Mouse (Mus musculus) forebrain, embryonic 14.5 days (tissue): ENCODE measurements around the gene Gns. TPM values are rescaled to one million over a fixed set of nuclear protein-coding genes. Genes with fewer than 3 reads are reported as not detected.
A peak's percentile ranks its signal among the peaks of the same experiment; 100 is the strongest.

ENCODE experiments used
- ATAC-seq: fragments of 200-750 bp; cut with Nextera tagmentation; 2 replicates; pipeline ENCODE4 v1.8.0; 2017; ENCODE audit warnings: mild to moderate bottlenecking, moderate library complexity
- DNase-seq: peaks from one replicate; pipeline ENCODE4 v3.0.0-alpha.2; 2015; ENCODE audit warnings: low spot score
- H3K27ac ChIP-seq: fragments of 300-500 bp; sonication (generic); 2 replicates; pipeline ENCODE4 v1.5.1; 2014; ENCODE audit warnings: low read depth, mild to moderate bottlenecking, control low read depth, low read length, moderate library complexity
- H3K27me3 ChIP-seq: fragments of 300-500 bp; sonication (generic); replicated peaks from 2 replicates; pipeline ENCODE4 v1.6.1; 2014; ENCODE audit warnings: low read length, control low read depth, mixed read lengths; ENCODE audit not compliant: control insufficient read depth, insufficient read depth
- H3K36me3 ChIP-seq: fragments of 300-500 bp; sonication (generic); 2 replicates; pipeline ENCODE4 v1.6.1; 2014; ENCODE audit warnings: low read length, control low read depth; ENCODE audit not compliant: control insufficient read depth, insufficient read depth
- H3K4me1 ChIP-seq: fragments of 300-500 bp; sonication (generic); 2 replicates; pipeline ENCODE4 v1.6.1; 2014; ENCODE audit warnings: antibody characterized with exemption, low read length, control low read depth; ENCODE audit not compliant: control insufficient read depth, insufficient read depth
- H3K4me2 ChIP-seq: fragments of 300-500 bp; sonication (generic); 2 replicates; pipeline ENCODE4 v1.6.1; 2014; ENCODE audit warnings: mild to moderate bottlenecking, control low read depth, low read length
- H3K4me3 ChIP-seq: fragments of 300-500 bp; sonication (generic); 2 replicates; pipeline ENCODE4 v1.5.1; 2014; ENCODE audit warnings: low read depth, low read length, control low read depth
- H3K9ac ChIP-seq: fragments of 300-500 bp; sonication (generic); 2 replicates; pipeline ENCODE4 v1.6.1; 2014; ENCODE audit warnings: mild to moderate bottlenecking, low read length, control low read depth, moderate library complexity
- H3K9me3 ChIP-seq: fragments of 300-500 bp; sonication (generic); replicated peaks from 2 replicates; pipeline ENCODE4 v1.6.1; 2016; ENCODE audit warnings: low read length, control low read depth, mixed read lengths; ENCODE audit not compliant: control insufficient read depth
- WGBS: fragments of 180-500 bp; shearing (Covaris S2); extraction: QIAGEN DNeasy Blood & Tissue Kit; methylation state at CpG from one replicate; pipeline ENCODE4 v1.1.7; 2014; 5-methylcytosine and 5-hydroxymethylcytosine counted together
- polyA plus RNA-seq: library from polyadenylated mRNA; unstranded; fragments of >200 nt; fragmentation: Nextera tagmentation; extraction: Ambion mirVana; gene quantifications from 2 replicates; pipeline ENCODE4 v1.2.1, GENCODE M21; 2014

The Gns gene
- 27.3 and 33.7 TPM in 2 replicates for polyA plus RNA-seq

DNA sequence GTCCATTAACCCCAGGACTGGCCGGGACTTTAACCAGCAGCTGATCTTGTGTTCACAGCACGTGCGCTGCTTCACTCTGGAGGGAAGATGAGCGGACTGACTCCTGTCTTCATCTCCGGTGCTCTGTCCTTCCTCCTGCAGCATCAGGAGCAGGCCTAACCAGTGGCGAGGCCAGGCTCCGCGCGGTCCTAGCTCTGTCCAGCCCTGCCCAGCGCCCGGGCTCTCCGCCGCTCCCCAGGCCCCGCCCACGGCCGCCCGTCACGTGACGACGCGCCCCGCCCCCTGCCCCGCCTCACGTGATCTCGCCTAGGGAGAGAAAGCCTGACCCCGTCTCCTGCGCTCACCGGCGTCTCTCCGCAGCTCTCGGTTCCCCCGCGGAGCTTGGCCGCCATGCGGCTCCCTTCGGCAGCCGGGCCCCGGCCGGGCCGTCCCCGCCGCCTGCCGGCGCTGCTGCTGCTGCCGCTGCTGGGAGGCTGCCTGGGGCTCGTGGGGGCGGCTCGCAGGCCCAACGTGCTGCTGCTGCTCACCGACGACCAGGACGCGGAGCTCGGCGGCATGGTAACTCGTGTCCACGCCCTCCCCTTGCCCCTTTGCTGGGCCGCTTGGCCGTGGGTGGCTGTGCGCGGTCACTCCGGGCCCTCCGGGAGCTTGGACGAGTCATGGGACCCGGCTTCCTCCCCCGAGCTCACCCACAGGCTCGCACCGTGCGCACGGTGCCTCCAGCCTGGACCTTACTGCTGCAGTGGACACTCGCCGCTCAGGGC, at the start of gene Gns:
Gene Gns (plus strand): TSS at position 290 of the 764 bp plus-strand sequence.
- peak; percentile 99 for ATAC-seq
- no peaks in the 10 kb centered on the region for H3K9me3 ChIP-seq
- H3K27me3 ChIP-seq: no peaks in the 10 kb centered on the region
- peak within 1 kb of the TSS; percentile 87 for H3K4me2 ChIP-seq
- under 1% methylated on average over 68 of the region's 72 CpGs for WGBS
- H3K36me3 ChIP-seq: no peaks in the 10 kb centered on the region; the same call in 1 of the 2 replicates
- H3K4me3 ChIP-seq: peak within 1 kb of the TSS; percentile 96
- peak within 1 kb of the TSS; percentile 85 for H3K9ac ChIP-seq
- peak within 1 kb of the TSS; percentile 35; the same call in 1 of the 2 replicates for H3K27ac ChIP-seq
- peaks cover 6% of the 10 kb centered on the region; the same call in 1 of the 2 replicates for H3K4me1 ChIP-seq
- peak; percentile 89 for DNase-seq

DNA sequence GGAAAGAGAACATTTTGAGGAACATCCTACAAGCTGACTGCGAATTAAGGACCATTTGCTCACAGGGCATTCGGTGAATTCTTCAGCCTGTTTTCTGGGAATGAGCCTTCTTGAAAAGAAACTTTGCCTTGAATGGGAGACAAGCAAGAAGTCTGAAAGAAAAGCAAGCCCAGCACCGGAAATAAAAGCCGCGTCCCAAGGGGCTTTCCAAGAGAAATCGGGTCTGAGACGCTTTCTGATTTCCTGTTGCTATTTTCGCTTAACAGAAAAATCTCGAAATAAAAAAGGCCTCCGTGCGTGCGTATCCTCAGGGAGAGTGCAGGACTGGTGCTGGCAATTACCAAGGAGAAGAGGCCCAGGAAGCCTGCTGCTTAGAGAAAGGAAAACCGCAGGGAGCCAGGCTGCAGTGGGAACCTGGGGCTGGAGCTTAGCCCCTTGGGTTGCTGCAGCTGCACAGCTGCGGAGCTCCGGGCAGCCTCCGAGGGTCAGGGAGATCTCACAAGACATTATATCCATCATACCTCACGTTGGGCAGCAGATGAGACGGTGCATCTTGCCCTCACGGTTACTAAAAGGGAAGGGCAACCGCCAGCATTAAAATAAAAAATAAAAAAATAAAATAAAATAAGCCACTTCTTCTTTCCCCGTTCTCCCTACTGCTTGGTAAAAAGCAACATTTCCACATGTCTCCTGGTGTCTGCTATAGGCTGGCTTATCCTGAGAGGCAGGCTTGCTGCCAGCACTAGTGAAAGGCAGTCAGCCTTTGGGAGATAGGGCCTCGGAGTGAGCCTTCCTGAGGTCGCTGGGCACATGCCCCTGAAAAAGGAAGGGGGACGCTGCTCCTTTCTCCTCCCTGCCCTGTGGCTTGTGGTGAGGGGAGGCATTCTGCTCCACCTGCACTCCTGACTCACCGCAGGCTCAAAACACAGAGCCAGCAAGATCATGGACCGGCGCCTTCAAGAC, 49.3 kb upstream of the Gns start:
- no peak overlapping the region; the same call in 1 of the 2 replicates for H3K9ac ChIP-seq
- H3K4me1 ChIP-seq: peaks cover 6% of the 10 kb centered on the region; the same call in 1 of the 2 replicates
- H3K36me3 ChIP-seq: no peaks in the 10 kb centered on the region
- no peak overlapping the region for H3K4me3 ChIP-seq
- no peaks in the 10 kb centered on the region for H3K27me3 ChIP-seq
- DNase-seq: peak; percentile 17
- H3K9me3 ChIP-seq: no peaks in the 10 kb centered on the region
- H3K4me2 ChIP-seq: peak overlapping the region; percentile 28; the same call in 1 of the 2 replicates
- H3K27ac ChIP-seq: no peak overlapping the region
- ATAC-seq: no peak
- WGBS: 21% methylated on average over 27 of the region's 27 CpGs

DNA sequence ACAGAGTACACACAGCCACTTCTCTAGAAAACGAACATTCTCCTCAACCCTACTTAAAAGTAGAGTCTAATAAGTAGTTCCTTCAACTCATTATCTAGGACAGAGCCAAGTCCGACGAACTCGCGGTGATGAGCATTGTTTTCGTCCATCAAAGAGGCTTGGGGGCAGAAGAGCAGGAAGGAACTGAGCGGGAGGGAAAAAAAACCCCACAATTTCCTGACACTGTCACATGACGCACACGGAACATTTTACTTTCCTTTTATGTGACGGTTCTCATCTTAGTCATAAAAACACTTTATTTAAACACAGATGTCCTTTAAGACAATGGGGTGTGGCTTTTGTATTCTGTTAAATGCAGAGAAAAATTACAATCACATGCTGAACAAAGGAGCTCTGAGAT, 48.5 kb upstream of the Gns start:
- WGBS: 89% methylated on average over 10 of the region's 10 CpGs
- no peak for DNase-seq
- Histone ChIP-seq H3K9me3 (no peaks in the 10 kb centered on the region), H3K36me3 (no peaks in the 10 kb centered on the region), H3K27me3 (no peaks in the 10 kb centered on the region), H3K4me1 (peaks cover 6% of the 10 kb centered on the region; the same call in 1 of the 2 replicates), H3K9ac (no peak overlapping the region), H3K4me3 (no peak overlapping the region), H3K4me2 (no peak overlapping the region), H3K27ac (no peak overlapping the region)
- ATAC-seq: no peak

DNA sequence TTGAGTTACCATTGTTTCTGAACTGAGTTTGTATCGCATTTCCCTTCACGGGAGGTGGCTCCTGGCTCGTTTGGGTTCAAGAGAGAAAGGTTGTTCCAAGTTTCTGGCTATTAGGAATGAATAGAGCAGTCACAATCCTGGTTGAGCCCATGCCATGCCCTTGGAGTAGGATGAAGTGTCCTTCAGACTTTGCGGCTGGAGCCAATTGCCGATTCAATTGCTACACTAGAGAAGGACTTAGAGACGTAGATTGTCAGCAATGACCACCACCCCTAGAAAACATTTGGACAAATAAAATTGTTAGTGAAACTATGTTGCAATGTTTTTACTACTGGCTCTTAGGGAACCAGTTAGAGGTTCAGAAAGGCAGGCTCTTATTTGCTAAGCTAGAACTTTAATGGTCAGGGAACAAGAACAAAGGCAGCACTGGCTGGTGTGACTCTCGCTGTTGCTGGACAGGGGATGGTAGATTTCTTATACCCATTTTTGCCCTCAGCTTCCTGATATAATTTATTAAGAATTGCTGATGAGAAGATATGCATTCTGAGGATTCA, 46.4 kb upstream of the Gns start:
- no peaks in the 10 kb centered on the region for H3K9me3 ChIP-seq
- peaks cover 6% of the 10 kb centered on the region; the same call in 1 of the 2 replicates for H3K4me1 ChIP-seq
- no peaks in the 10 kb centered on the region for H3K27me3 ChIP-seq
- no peak overlapping the region for H3K27ac ChIP-seq
- H3K9ac ChIP-seq: no peak overlapping the region
- no peak overlapping the region for H3K4me3 ChIP-seq
- no peaks in the 10 kb centered on the region for H3K36me3 ChIP-seq
- DNase-seq (no peak), ATAC-seq (no peak)
- WGBS: 74% methylated on average over 7 of the region's 7 CpGs
- no peak overlapping the region for H3K4me2 ChIP-seq

DNA sequence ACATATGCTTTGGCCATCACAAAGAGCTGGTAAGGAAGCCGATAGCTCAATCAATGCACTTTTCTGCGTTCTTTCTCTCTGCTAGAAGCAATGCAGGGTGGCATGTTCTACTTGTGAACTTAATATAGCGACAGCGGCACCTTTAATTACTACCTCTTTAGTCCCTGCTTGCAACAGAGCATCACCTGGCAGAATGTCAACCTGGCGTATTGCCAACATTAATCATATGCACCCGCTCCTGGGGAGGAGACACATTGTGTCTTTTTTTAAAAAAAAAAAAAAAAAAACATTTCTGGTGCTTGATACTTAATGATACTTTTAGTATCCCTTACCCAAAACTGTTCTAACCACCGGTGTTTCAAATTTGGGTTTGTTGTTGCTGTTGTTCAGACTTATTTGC, 41.4 kb upstream of the Gns start:
- Histone ChIP-seq H3K9me3 (no peaks in the 10 kb centered on the region), H3K4me2 (no peak overlapping the region), H3K27ac (no peak overlapping the region), H3K27me3 (no peaks in the 10 kb centered on the region), H3K4me3 (no peak overlapping the region), H3K36me3 (no peaks in the 10 kb centered on the region), H3K9ac (no peak overlapping the region), H3K4me1 (no peaks in the 10 kb centered on the region)
- peak; percentile 74 for DNase-seq
- WGBS: 34% methylated on average over 7 of the region's 7 CpGs
- ATAC-seq: peak; percentile 52; the same call in 1 of the 2 replicates

GRCm38 (mm10) chr10:121326167-121326566, 38.7 kb upstream of the Gns start:
- H3K9ac ChIP-seq: no peak overlapping the region
- H3K4me2 ChIP-seq: no peak overlapping the region
- ATAC-seq: no peak
- no peak for DNase-seq
- no peak overlapping the region for H3K27ac ChIP-seq
- H3K4me1 ChIP-seq: no peaks in the 10 kb centered on the region
- no peaks in the 10 kb centered on the region for H3K27me3 ChIP-seq
- no peaks in the 10 kb centered on the region for H3K36me3 ChIP-seq
- no peak overlapping the region for H3K4me3 ChIP-seq
- H3K9me3 ChIP-seq: no peaks in the 10 kb centered on the region

GRCm38 (mm10) chr10:121329586-121329985, 35.3 kb upstream of the Gns start:
- WGBS: 69% methylated on average over 4 of the region's 4 CpGs
- Histone ChIP-seq H3K9me3 (no peaks in the 10 kb centered on the region), H3K9ac (no peak overlapping the region), H3K4me2 (no peak overlapping the region), H3K27me3 (no peaks in the 10 kb centered on the region), H3K36me3 (no peaks in the 10 kb centered on the region), H3K27ac (no peak overlapping the region), H3K4me1 (no peaks in the 10 kb centered on the region), H3K4me3 (no peak overlapping the region)
- ATAC-seq: no peak
- no peak for DNase-seq

GRCm38 (mm10) chr10:121330940-121331339, 34.0 kb upstream of the Gns start:
- Histone ChIP-seq H3K9ac (no peak overlapping the region), H3K9me3 (no peaks in the 10 kb centered on the region), H3K27ac (no peak overlapping the region), H3K4me3 (no peak overlapping the region), H3K36me3 (no peaks in the 10 kb centered on the region), H3K4me2 (no peak overlapping the region), H3K27me3 (no peaks in the 10 kb centered on the region), H3K4me1 (no peaks in the 10 kb centered on the region)
- peak; percentile 53 for DNase-seq
- ATAC-seq: 0 out of 2 replicates have a peak, but pooled peaks have one; percentile 18
- WGBS: 11% methylated on average over 7 of the region's 7 CpGs
